Comparison of ENCODE assay signal across 13 mouse cellular contexts in genomic region chr2:118760311-118761025, GRCm38 (mm10). TPM values are rescaled to one million over a fixed set of nuclear protein-coding genes. Genes with fewer than 3 reads are reported as not detected.
DNase-seq lines count a peak whose midpoint lies in the region; ATAC-seq and TF ChIP-seq lines count a peak whose summit lies in the region.
"Had no signal": no experiment of that assay in that cellular context is flagged by ENCODE, and none has a peak within 500 bp of the region (broad histone marks: within the 10 kb centered on the region; RNA-seq: fewer than 3 reads in every experiment).

No protein-coding gene starts in this region.

- no peaks in the 10 kb centered on the region for H3K27me3 ChIP-seq in intestine, embryonic 15.5 days (replicated peaks)
- H3K27me3 ChIP-seq in intestine, postnatal 0 days (replicated peaks; ENCODE audit: control insufficient read depth, insufficient read depth, low read length): no peaks in the 10 kb centered on the region
- H3K27me3 ChIP-seq in C2C12 (ENCODE audit: control insufficient read depth, insufficient read depth, insufficient read length): no peaks in the 10 kb centered on the region
- no peaks in the 10 kb centered on the region for H3K27me3 ChIP-seq in forebrain, embryonic 15.5 days

- peaks cover 43% of the 10 kb centered on the region for H3K79me2 ChIP-seq in C2C12 (ENCODE audit: control insufficient read depth, insufficient read depth)

- no peak for DNase-seq in gastrocnemius, adult 2 months
- no peak for DNase-seq in gastrocnemius, postnatal 25 days
- DNase-seq in layer of hippocampus, postnatal 36 days: no peak

- H3K9me3 ChIP-seq in intestine, embryonic 15.5 days: no peaks in the 10 kb centered on the region
- no peaks in the 10 kb centered on the region for H3K9me3 ChIP-seq in intestine, postnatal 0 days (ENCODE audit: control insufficient read depth)
- H3K9me3 ChIP-seq in forebrain, embryonic 15.5 days: no peaks in the 10 kb centered on the region
- H3K9me3 ChIP-seq: limb, embryonic 10.5 days; megakaryocyte, embryonic 14.5 days had no signal

- no peaks in the 10 kb centered on the region for H3K36me3 ChIP-seq in intestine, embryonic 15.5 days
- H3K36me3 ChIP-seq in intestine, postnatal 0 days (ENCODE audit: control insufficient read depth, insufficient read depth): no peaks in the 10 kb centered on the region
- peaks cover 50% of the 10 kb centered on the region for H3K36me3 ChIP-seq in C2C12 (ENCODE audit: control insufficient read depth, insufficient read depth)
- no peaks in the 10 kb centered on the region for H3K36me3 ChIP-seq in forebrain, embryonic 15.5 days

- peak overlapping the region; percentile 93 for H3K27ac ChIP-seq in gastrocnemius, adult 2 months
- H3K27ac ChIP-seq in intestine, embryonic 15.5 days: peak overlapping the region; percentile 93; the same call in 1 of the 2 replicates
- H3K27ac ChIP-seq in intestine, postnatal 0 days (ENCODE audit: low read depth, low read length): no peak overlapping the region
- H3K27ac ChIP-seq in forebrain, embryonic 15.5 days (replicated peaks): peak overlapping the region; percentile 96
- H3K27ac ChIP-seq: limb, embryonic 10.5 days had no signal

- no peak overlapping the region for H3K4me2 ChIP-seq in intestine, embryonic 15.5 days (replicated peaks)
- no peak overlapping the region for H3K4me2 ChIP-seq in intestine, postnatal 0 days (replicated peaks; ENCODE audit: low read depth)
- H3K4me2 ChIP-seq in forebrain, embryonic 15.5 days (replicated peaks): no peak overlapping the region

- TF ChIP-seq CTCF in gastrocnemius, adult 2 months (IDR thresholded peaks at IDR 0.05): no peak
- TF ChIP-seq CTCF in intestine, postnatal 0 days (IDR thresholded peaks at IDR 0.05; ENCODE audit: low read depth): no peak
- TF ChIP-seq CTCF in C2C12 (IDR thresholded peaks at IDR 0.05; ENCODE audit: control insufficient read depth, insufficient read depth, insufficient read length): no peak

- peak overlapping the region; percentile 18; the same call in 1 of the 2 replicates for H3K9ac ChIP-seq in intestine, embryonic 15.5 days
- H3K9ac ChIP-seq in intestine, postnatal 0 days (ENCODE audit: low read depth, low read length): no peak overlapping the region
- no peak overlapping the region for H3K9ac ChIP-seq in forebrain, embryonic 15.5 days (replicated peaks)

- 86% methylated on average over 11 of the region's 11 CpGs for WGBS in intestine, embryonic 15.5 days
- 84% methylated on average over 11 of the region's 11 CpGs for WGBS in intestine, postnatal 0 days
- 86% methylated on average over 11 of the region's 11 CpGs for WGBS in forebrain, embryonic 15.5 days

- intact Hi-C loops in gastrocnemius, adult 2 months (cut with DNase I): loop anchor here (1.0 to 10.0 kb wide), 2 partner anchors 14 to 214 kb away; no protein-coding TSS in a partner anchor

- ATAC-seq in intestine, embryonic 15.5 days: no peak
- no peak for ATAC-seq in intestine, postnatal 0 days
- no peak for ATAC-seq in forebrain, embryonic 15.5 days (replicated peaks)

- peaks cover 10% of the 10 kb centered on the region for H3K79me3 ChIP-seq in C2C12 (ENCODE audit: low read depth)

- H3K4me1 ChIP-seq in intestine, embryonic 15.5 days (replicated peaks): peaks cover 42% of the 10 kb centered on the region
- peaks cover 23% of the 10 kb centered on the region; the same call in 1 of the 2 replicates for H3K4me1 ChIP-seq in intestine, postnatal 0 days (replicated peaks; ENCODE audit: control insufficient read depth, insufficient read depth, low read length)
- peaks cover 49% of the 10 kb centered on the region for H3K4me1 ChIP-seq in forebrain, embryonic 15.5 days

- H3K4me3 ChIP-seq in gastrocnemius, adult 2 months: peak overlapping the region; percentile 70
- no peak overlapping the region for H3K4me3 ChIP-seq in intestine, embryonic 15.5 days (replicated peaks)
- H3K4me3 ChIP-seq in intestine, postnatal 0 days (ENCODE audit: low read depth, low read length): no peak overlapping the region
- peak overlapping the region; percentile 46 for H3K4me3 ChIP-seq in C2C12 (ENCODE audit: insufficient read depth, poor library complexity, severe bottlenecking)
- H3K4me3 ChIP-seq in forebrain, embryonic 15.5 days: no peak overlapping the region
- H3K4me3 ChIP-seq: limb, embryonic 10.5 days had no signal

- H3ac ChIP-seq in C2C12 (ENCODE audit: control insufficient read depth, insufficient read length, low read depth): peak overlapping the region; percentile 88

TF ChIP-seq in C2C12, 6 proteins besides CTCF, POLR2A, EP300 and RAD21:
- peak; percentile 64 for TF ChIP-seq MAX (IDR thresholded peaks at IDR 0.05)
- peak; percentile 67 for TF ChIP-seq FOSL1 (IDR thresholded peaks at IDR 0.05; ENCODE audit: insufficient read depth, low read length, poor library complexity, severe bottlenecking)
- TF ChIP-seq MYOD1 (IDR thresholded peaks at IDR 0.05; ENCODE audit: control insufficient read depth, insufficient read length, low read depth): no peak
- TF ChIP-seq CEBPB (IDR thresholded peaks at IDR 0.05; ENCODE audit: low read depth): no peak

RNA-seq across cellular contexts. Expression of gene Ccdc9b, which starts 2.0 kb away (rescaled TPM):
- 10 to 100 TPM; 14.6 to 20.8 TPM for total RNA-seq in gastrocnemius, adult 2 months (2021)
- total RNA-seq in gastrocnemius, postnatal 25 days (2021): 10 to 100 TPM; 11.8 to 13.0 TPM
- polyA plus RNA-seq in intestine, embryonic 15.5 days (2015; fragmentation: Nextera tagmentation; extraction: Ambion mirVana): 1.1 TPM in 2 replicates
- 0.77 and 1.2 TPM in 2 replicates for polyA plus RNA-seq in intestine, postnatal 0 days (2015; fragmentation: Nextera tagmentation; extraction: Ambion mirVana)
- polyA plus RNA-seq in C2C12 (2012; fragmentation: generic; extraction: Trizol): 9.3 TPM
- 1.3 and 1.6 TPM in 2 replicates for polyA plus RNA-seq in forebrain, embryonic 15.5 days (2015; fragmentation: Nextera tagmentation; extraction: Ambion mirVana)
- 1 to 10 TPM; 6.4 to 6.5 TPM for total RNA-seq in layer of hippocampus, postnatal 36 days (2021)

RNA-seq across cellular contexts. Expression of gene Phgr1, which starts 12.1 kb away (rescaled TPM):
- not detected for total RNA-seq in gastrocnemius, adult 2 months (2021)
- not detected for total RNA-seq in gastrocnemius, postnatal 25 days (2021)
- 41.2 and 48.8 TPM in 2 replicates for polyA plus RNA-seq in intestine, embryonic 15.5 days (2015; fragmentation: Nextera tagmentation; extraction: Ambion mirVana)
- 66.7 and 88.7 TPM in 2 replicates for polyA plus RNA-seq in intestine, postnatal 0 days (2015; fragmentation: Nextera tagmentation; extraction: Ambion mirVana)
- not detected for polyA plus RNA-seq in C2C12 (2012; fragmentation: generic; extraction: Trizol)
- polyA plus RNA-seq in forebrain, embryonic 15.5 days (2015; fragmentation: Nextera tagmentation; extraction: Ambion mirVana): not detected in 2 replicates
- not detected for total RNA-seq in layer of hippocampus, postnatal 36 days (2021)
- total RNA-seq: heart, postnatal 10 days; layer of hippocampus, adult 8-10 months had no signal
- polyA plus RNA-seq: embryonic facial prominence, embryonic 11.5 days; frontal cortex, adult 2 months; limb, embryonic 10.5 days had no signal

RNA-seq across cellular contexts. Expression of gene Inafm2, which starts 14.9 kb away (rescaled TPM):
- 1 to 10 TPM; 5.2 to 5.8 TPM for total RNA-seq in gastrocnemius, adult 2 months (2021)
- 1 to 10 TPM; 3.6 to 4.9 TPM for total RNA-seq in gastrocnemius, postnatal 25 days (2021)
- polyA plus RNA-seq in intestine, embryonic 15.5 days (2015; fragmentation: Nextera tagmentation; extraction: Ambion mirVana): 21.0 and 23.4 TPM in 2 replicates
- 24.7 and 26.2 TPM in 2 replicates for polyA plus RNA-seq in intestine, postnatal 0 days (2015; fragmentation: Nextera tagmentation; extraction: Ambion mirVana)
- 10.3 TPM for polyA plus RNA-seq in C2C12 (2012; fragmentation: generic; extraction: Trizol)
- 25.3 and 27.2 TPM in 2 replicates for polyA plus RNA-seq in forebrain, embryonic 15.5 days (2015; fragmentation: Nextera tagmentation; extraction: Ambion mirVana)
- 10 to 100 TPM; 64.8 to 66.9 TPM for total RNA-seq in layer of hippocampus, postnatal 36 days (2021)

RNA-seq across cellular contexts. Expression of gene Disp2, which starts 19.1 kb away (rescaled TPM):
- total RNA-seq in gastrocnemius, adult 2 months (2021): not detected
- total RNA-seq in gastrocnemius, postnatal 25 days (2021): not detected
- polyA plus RNA-seq in intestine, embryonic 15.5 days (2015; fragmentation: Nextera tagmentation; extraction: Ambion mirVana): 2.7 TPM in 2 replicates
- polyA plus RNA-seq in intestine, postnatal 0 days (2015; fragmentation: Nextera tagmentation; extraction: Ambion mirVana): 2.5 and 3.1 TPM in 2 replicates
- 0.05 TPM for polyA plus RNA-seq in C2C12 (2012; fragmentation: generic; extraction: Trizol)
- polyA plus RNA-seq in forebrain, embryonic 15.5 days (2015; fragmentation: Nextera tagmentation; extraction: Ambion mirVana): 24.2 and 25.8 TPM in 2 replicates
- 100 to 1,000 TPM; 267 to 273 TPM for total RNA-seq in layer of hippocampus, postnatal 36 days (2021)

RNA-seq across cellular contexts. Expression of gene Plcb2, which starts 32.2 kb away (rescaled TPM):
- total RNA-seq in gastrocnemius, adult 2 months (2021): under 1 TPM; 0.11 to 0.43 TPM
- under 1 TPM; 0.15 to 0.16 TPM for total RNA-seq in gastrocnemius, postnatal 25 days (2021)
- polyA plus RNA-seq in intestine, embryonic 15.5 days (2015; fragmentation: Nextera tagmentation; extraction: Ambion mirVana): 1.2 and 1.6 TPM in 2 replicates
- polyA plus RNA-seq in intestine, postnatal 0 days (2015; fragmentation: Nextera tagmentation; extraction: Ambion mirVana): 0.59 and 0.76 TPM in 2 replicates
- not detected for polyA plus RNA-seq in C2C12 (2012; fragmentation: generic; extraction: Trizol)
- 0.63 and 0.69 TPM in 2 replicates for polyA plus RNA-seq in forebrain, embryonic 15.5 days (2015; fragmentation: Nextera tagmentation; extraction: Ambion mirVana)
- 1 to 10 TPM; 2.3 to 2.5 TPM for total RNA-seq in layer of hippocampus, postnatal 36 days (2021)

Comparison
In these comparisons a context has a peak if more than half of its experiments do, and no peak if none do; other contexts are left out.
1. H3K4me3 ChIP-seq: peak in gastrocnemius, adult 2 months (single experiment) and C2C12 (single experiment); none in intestine, embryonic 15.5 days (single experiment), intestine, postnatal 0 days (single experiment) and forebrain, embryonic 15.5 days (single experiment).
2. RNA of gene Phgr1, which starts 12.1 kb away (polyA plus RNA-seq): 66.7 to 88.7 TPM in intestine, postnatal 0 days and 41.2 to 48.8 TPM in intestine, embryonic 15.5 days; not detected in C2C12 (single experiment) and not detected in forebrain, embryonic 15.5 days; every median in the first group is over 10 times any median in the second.